Comparison of ENCODE assay signal across 1 mouse cellular context in the genomic region with DNA sequence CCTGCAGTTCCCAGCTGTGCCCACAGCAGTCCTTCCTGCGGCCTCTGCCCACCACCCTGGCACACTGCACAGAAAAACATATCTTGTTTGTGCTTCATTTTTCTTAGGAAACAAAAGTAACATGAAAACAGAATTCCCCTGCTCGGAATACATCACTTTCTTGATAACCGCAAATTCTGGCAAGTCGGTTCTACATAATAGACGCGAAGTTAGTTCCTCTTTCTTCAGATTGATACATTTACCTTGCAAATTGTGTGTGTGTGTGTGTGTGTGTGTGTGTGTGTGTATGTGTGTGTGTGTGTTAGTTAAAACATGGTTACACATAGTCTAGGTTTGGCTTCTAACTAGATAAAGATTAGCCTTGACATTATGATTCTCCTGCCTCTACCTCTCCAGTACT.
TF ChIP-seq lines count a peak whose summit lies in the region.

No protein-coding gene starts in this region.

TF ChIP-seq in CH12.LX, 34 proteins besides CTCF, POLR2A, EP300 and RAD21 (continued from another document):
- TF ChIP-seq ZMIZ1 (IDR thresholded peaks at IDR 0.05; ENCODE audit: low read depth, low read length) (no peak), MYC (IDR thresholded peaks at IDR 0.05; ENCODE audit: low read depth, low read length) (no peak), CHD1 (IDR thresholded peaks at IDR 0.05; ENCODE audit: low read depth, low read length) (no peak), SMC3 (IDR thresholded peaks at IDR 0.05; ENCODE audit: low read depth, low read length) (no peak), BHLHE40 (IDR thresholded peaks at IDR 0.05; ENCODE audit: low read depth, low read length) (peak; percentile 40; the same call in 1 of the 2 replicates)
